Mouse (Mus musculus) limb, embryonic 11.5 days (tissue): ENCODE data around the gene Olfr1290. TPM values are rescaled to one million over a fixed set of nuclear protein-coding genes. Genes with fewer than 3 reads are reported as not detected.

Experiments used
- polyA plus RNA-seq: library from polyadenylated mRNA; unstranded; fragments of >200 nt; fragmentation: Nextera tagmentation; extraction: Ambion mirVana; gene quantifications from 2 replicates; pipeline ENCODE4 v1.2.1, GENCODE M21; 2014

The Olfr1290 gene
- polyA plus RNA-seq, 1 experiment from 2014 or later, result not detected

Other genes starting within 250 kb of the Olfr1290 start
- gene Olfr1276, start 239.3 kb downstream of the Olfr1290 start, polyA plus RNA-seq, result not detected in 2 replicates
- not detected in 2 replicates for gene Olfr1277, start 219.7 kb downstream of the Olfr1290 start, polyA plus RNA-seq
- gene Olfr1278, start 203.7 kb downstream of the Olfr1290 start, polyA plus RNA-seq, result not detected in 2 replicates
- not detected in 2 replicates for gene Olfr1279, start 193.2 kb downstream of the Olfr1290 start, polyA plus RNA-seq
- not detected in 2 replicates for gene Olfr1280, start 179.8 kb downstream of the Olfr1290 start, polyA plus RNA-seq
- gene Olfr1281, start 167.3 kb downstream of the Olfr1290 start, polyA plus RNA-seq, result not detected in 2 replicates
- gene Olfr1282, start 157.8 kb downstream of the Olfr1290 start, polyA plus RNA-seq, result not detected in 2 replicates
- not detected in 2 replicates for gene Olfr1283, start 127.0 kb downstream of the Olfr1290 start, polyA plus RNA-seq
- gene Olfr1284, start 118.3 kb downstream of the Olfr1290 start, polyA plus RNA-seq, result not detected in 2 replicates
- gene Olfr1286, start 70.7 kb downstream of the Olfr1290 start, polyA plus RNA-seq, result not detected in 2 replicates
- not detected in 2 replicates for gene Olfr1287, start 44.7 kb downstream of the Olfr1290 start, polyA plus RNA-seq
- gene Olfr1288, start 19.7 kb downstream of the Olfr1290 start, polyA plus RNA-seq, result not detected in 2 replicates
- gene Olfr1289, start 13.0 kb downstream of the Olfr1290 start, polyA plus RNA-seq, result not detected in 2 replicates
- not detected in 2 replicates for gene Olfr1291-ps1, start 3.4 kb upstream of the Olfr1290 start, polyA plus RNA-seq
- gene Olfr1293-ps, start 31.4 kb upstream of the Olfr1290 start, polyA plus RNA-seq, result not detected in 2 replicates
- gene Olfr1294, start 46.5 kb upstream of the Olfr1290 start, polyA plus RNA-seq, result not detected in 2 replicates
- gene Olfr1295, start 75.9 kb upstream of the Olfr1290 start, polyA plus RNA-seq, result not detected in 2 replicates
- not detected in 2 replicates for gene Olfr1297, start 132.7 kb upstream of the Olfr1290 start, polyA plus RNA-seq
- gene Olfr1298, start 155.4 kb upstream of the Olfr1290 start, polyA plus RNA-seq, result not detected in 2 replicates
- gene Olfr1299, start 167.6 kb upstream of the Olfr1290 start, polyA plus RNA-seq, result not detected in 2 replicates